Mouse (Mus musculus) thymus, postnatal 25 days (tissue): ENCODE measurements around the gene Acmsd.

ENCODE experiments used
- DNase-seq: peaks from one replicate; pipeline ENCODE4 v3.0.0; 2022

Acmsd gene

DNA sequence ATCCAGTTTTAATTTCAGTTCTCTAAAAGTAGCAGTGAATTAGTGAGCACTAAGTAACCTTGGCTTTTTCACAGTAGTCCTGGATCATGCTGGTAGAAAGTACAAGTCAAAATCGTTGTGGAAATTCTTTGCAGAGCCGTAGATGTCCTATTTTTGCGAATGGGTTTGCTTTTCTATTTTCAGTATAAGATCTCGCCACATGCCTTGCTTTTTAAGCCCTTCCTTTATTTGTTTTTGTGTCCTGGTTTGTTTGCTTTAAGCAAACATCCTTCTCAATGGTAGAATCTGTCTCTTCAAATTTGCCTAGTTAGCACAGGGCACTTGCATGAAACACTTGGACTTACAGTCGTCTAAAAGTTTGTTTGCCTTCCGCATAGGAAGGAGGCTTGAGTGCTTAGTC lies 47.0 kb downstream of the Acmsd start:
- DNase-seq = no peak

DNA sequence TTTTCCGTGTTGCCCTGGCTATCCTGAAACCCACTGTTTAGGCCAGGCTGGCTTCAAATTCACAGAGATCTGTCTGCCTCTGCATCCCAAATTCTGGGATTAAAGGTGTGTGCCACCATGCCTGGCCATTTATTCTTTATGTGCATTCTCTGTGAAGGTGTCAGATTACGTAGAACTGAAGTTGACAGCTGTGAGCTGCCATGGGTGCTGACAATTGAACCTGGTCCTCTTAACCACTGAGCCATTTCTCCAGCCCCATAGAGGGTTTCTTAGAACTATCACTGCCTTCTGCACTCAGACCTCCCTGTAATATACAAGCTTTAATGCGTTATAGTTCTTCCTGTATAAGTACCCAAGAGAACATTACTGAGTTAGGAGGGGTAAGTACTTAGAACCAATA lies 49.4 kb downstream of the Acmsd start:
- no peak for DNase-seq

DNA sequence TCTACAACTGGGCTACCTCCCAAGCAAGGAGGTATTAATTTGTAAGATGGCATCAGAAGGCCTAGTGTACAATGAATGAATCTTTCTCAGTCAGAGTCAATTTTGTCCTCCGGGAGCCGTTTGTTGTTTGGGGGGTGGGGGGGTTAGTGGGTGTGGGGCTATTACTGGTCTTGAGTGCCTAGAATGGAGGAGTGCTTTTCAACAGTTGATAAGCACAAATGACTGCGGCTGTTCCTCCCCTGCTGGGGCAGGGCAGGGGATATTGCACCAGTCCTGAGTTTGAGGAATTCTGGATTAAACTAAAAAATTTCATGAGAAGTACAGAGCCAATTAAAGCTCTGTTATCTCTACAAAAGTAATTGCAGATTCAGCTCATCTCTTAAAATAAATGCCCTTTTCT lies 50.9 kb downstream of the Acmsd start:
- no peak for DNase-seq

DNA sequence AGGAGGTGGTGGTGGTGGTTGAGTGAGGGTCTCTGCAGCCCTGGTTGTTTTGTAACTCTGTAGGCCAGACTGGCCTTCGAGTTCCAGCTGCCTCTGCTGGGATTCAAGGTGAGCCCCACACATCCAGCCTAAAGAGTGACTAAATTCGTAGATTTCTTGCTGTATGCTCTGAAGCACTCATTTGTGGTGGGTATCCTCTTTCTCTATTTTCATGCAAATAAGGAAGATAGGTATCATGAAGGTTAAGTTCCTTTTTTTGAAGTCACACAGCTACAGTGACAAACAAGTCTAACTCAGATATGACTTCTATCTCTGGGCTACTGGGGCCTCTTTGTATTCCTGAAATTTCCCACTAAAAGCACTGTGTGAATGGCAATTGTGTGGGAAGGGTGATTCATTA lies 51.6 kb downstream of the Acmsd start:
- DNase-seq = no peak

DNA sequence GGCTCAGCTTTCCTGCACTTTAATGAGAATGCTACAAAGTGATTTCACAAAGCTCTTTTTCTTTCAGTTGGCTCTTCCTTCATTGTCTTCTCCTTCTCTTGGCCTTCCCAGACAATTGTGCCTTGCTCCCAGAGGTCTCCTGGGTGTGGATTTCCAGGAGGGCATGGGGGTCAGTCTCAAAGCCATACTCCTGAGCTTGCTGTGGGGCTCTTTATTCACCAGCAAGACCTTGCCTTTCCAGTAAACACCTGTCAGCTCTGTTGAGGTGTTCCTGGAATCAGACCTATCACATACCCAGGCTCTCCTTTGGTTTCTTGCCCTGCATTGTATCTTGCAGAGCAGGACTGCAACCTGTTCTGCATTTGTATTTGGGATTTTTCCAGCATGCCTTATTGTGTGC lies 54.6 kb downstream of the Acmsd start:
- DNase-seq = no peak

GRCm38 (mm10) chr1:127785882-127786281 lies 56.7 kb downstream of the Acmsd start:
- DNase-seq = no peak

DNA sequence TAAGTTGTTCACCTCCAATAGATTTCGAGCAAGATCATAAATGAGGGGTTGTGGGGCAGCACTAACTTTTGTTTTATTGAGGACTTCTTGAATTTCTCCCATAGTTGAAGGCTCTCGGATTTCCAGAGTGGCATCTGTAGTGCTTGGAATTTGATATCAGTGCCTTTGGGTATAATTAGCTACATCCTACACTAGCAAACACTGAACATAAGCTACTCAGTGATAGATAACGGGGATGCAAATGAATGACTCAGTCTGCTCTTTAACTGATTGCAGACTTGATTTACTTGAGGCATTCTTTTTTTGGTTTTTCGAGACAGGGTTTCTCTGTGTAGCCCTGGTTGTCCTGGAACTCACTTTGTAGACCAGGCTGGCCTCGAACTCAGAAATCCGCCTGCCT lies 59.7 kb downstream of the Acmsd start:
- no peak for DNase-seq

DNA sequence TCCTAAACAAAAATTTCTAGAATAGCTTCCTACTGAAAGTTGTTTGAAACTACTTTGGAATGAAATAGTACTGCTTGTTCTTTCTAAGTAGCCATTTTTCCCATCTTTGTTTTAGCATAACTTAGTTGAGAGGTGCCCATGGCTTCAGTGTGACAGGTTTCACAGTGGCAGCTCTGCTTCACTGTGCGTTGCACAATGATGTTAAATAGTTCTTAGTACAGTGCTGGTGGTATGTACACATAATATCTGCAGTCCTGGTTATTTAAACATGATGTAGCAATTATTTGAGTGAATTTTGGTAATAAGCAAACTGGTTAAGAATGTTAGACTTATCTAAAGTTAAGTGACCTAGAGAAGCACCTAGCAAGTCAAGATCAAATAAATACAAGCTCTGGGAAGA lies 64.2 kb downstream of the Acmsd start:
- DNase-seq = no peak

GRCm38 (mm10) chr1:127795087-127795769 lies 66.0 kb downstream of the Acmsd start:
- DNase-seq = no peak

DNA sequence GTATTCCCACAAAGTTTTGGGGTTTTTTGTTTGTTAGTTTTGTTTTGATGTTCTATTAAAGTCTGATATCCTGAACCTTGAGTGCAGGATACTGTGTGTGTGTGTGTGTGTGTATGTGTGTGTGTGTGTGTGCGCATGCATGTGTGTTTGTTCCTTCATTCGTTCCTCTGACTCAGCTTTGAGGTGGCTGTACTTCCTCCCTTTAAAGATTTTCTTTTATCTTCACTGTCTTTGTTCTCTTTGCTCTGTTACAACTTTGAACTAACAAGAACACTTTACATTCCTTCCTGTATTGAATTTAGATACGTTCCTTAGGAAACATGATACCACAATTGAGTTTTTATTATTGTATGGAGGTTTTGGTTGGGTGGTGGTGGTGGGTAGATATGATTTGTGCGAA lies 67.1 kb downstream of the Acmsd start:
- DNase-seq = peak; percentile 24

- DNase-seq = no peak
Observed at GRCm38 (mm10) chr1:127796752-127797151, 67.5 kb downstream of the Acmsd start.

GRCm38 (mm10) chr1:127802916-127803315 lies 73.7 kb downstream of the Acmsd start:
- no peak for DNase-seq

- no peak for DNase-seq
Observed at GRCm38 (mm10) chr1:127808671-127809070, 79.5 kb downstream of the Acmsd start.

GRCm38 (mm10) chr1:127812929-127813328 lies 83.7 kb downstream of the Acmsd start:
- DNase-seq = no peak

GRCm38 (mm10) chr1:127816381-127816780 lies 87.2 kb downstream of the Acmsd start:
- no peak for DNase-seq
